Mouse (Mus musculus) thymus, adult 2 months (tissue): ENCODE data around the gene Adgra3.

ENCODE experiments used
- CTCF ChIP-seq: fragments of 200-500 bp; IDR thresholded peaks from 2 replicates; pipeline ENCODE4 v1.5.1; 2012; ENCODE audit warnings: mild to moderate bottlenecking, control low read depth, low read length, moderate library complexity, borderline replicate concordance; ENCODE audit not compliant: control insufficient read depth, poor library complexity, insufficient read depth; ENCODE audit errors: extremely low read depth
- POLR2A ChIP-seq: fragments of 200-500 bp; IDR thresholded peaks from 2 replicates; pipeline ENCODE4 v1.6.1; 2012; ENCODE audit warnings: mild to moderate bottlenecking, low read length, control low read depth, moderate library complexity; ENCODE audit not compliant: control insufficient read depth, poor library complexity, insufficient read depth; ENCODE audit errors: extremely low read depth

DNA sequence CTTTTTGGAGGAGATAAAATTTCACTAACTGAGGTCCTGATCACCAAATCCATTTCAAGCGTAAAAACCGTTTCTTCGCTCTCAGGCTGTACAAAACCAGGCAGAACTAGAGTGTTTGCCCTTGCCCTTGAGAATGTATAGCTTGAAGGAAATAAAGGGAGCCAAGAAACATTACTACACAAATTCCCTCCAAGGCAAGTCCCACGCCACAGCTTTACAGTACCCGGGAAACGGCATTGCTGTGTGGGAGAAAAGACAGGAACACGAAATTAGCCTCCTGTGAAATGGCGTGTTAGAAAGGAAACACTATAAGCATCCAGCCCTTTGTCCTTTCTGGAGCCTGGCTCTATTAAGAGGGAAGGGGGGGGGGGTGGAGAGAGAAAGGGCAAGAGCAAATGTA lies 21.1 kb downstream of the Adgra3 start:
- no peak for TF ChIP-seq CTCF
- TF ChIP-seq POLR2A: no peak
